Mouse (Mus musculus): ENCODE measurements at regions not wholly inside any gene's neighbourhood (a gene's known extent, or its start where the extent isn't known, plus 50 kb on each side); places are given as distances from the start of the nearest gene placed in this dataset.

DNA sequence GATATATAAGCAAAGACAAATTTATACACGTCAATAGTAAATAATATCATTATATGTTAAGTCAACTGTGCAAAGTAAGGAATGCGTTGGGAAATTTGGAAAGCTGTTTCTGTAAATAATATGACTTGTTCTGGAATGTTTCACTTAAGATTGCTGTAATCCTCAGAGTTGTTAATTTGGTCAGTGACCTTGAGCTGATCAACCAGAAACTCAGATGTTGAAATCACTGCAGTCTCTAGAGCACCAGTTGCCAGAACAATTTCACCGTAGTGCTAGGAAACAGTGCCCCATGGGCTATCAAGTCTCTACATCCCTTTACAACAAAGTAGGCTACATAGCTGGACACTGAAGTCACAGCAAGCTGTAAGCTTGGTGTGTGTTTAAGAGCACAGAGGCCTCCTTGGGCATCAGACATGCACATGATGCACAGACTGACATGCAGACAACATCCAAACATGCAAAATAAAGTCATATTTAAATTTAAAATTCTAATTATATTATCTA, 212.6 kb downstream of the Pik3r1 start:
- no peak for DNase-seq (ENCODE audit: low spot score in 2 of 2)

DNA sequence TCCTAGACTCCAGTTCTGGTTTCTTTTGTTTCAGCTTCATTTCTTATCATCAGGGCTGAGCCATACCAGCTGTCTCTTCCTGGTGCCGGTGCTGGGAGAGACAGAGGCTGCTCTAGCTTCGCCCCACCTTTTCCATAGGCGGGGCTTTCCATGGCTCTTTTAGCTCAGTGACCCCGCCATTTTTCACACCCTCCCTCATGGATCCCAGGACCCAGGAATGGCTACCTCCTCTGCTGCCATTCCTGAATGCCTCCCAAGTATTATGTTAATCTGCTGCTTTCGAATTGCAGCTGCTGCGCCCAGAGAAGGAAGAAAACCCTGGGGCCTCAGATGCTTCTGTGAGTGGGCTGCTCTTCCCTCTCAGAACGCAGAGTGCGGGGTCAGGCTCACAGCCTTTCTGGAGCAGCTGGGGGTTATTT, 214.9 kb downstream of the Pik3r1 start:
- peak in 1 of 2 experiments; percentile 20 for DNase-seq (ENCODE audit: low spot score in 2 of 2)

DNA sequence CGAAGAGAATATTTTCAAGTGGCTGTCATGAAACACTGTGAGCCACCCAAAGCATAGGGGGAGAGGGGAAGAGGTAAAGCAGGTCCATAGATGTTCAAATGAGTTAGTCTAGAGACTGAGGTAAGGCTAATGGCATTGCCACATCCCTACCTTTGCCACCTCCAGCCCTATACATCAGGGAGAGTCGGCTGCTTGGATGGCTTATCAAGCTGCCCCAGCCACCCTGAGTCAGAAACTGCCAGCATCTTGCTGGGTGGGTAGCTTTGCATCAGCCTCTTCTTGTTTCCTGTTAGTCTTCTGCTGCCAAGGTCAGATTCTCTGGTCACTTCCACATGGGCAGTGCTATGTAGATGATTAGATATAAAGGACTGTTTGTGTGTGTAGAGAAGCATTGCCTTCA, 215.6 kb downstream of the Pik3r1 start:
- no peak for DNase-seq (ENCODE audit: low spot score in 2 of 2)

- DNase-seq (ENCODE audit: low spot score in 2 of 2), result no peak
Observed at GRCm38 (mm10) chr13:101551068-101551467, 216.9 kb downstream of the Pik3r1 start.

DNA sequence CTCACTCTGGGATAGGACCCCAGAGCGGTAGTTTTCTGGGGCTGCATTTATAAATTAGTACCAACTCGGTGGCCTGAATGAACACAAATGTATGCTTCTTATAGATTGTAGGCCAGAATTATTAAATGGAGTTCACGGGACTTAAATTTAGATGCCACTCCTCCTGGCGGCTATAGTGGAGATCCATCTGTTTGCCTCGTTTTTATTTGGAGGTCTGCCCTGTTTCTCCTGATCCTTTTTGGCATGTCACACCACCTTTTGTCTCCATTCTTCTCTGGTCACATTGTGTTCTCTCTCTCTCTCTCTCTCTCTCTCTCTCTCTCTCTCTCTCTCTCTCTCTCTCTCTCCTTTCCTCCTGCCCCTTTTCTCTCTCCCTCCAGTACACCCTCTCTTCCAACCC, 217.5 kb downstream of the Pik3r1 start:
- DNase-seq (ENCODE audit: low spot score in 2 of 2), result no peak

DNA sequence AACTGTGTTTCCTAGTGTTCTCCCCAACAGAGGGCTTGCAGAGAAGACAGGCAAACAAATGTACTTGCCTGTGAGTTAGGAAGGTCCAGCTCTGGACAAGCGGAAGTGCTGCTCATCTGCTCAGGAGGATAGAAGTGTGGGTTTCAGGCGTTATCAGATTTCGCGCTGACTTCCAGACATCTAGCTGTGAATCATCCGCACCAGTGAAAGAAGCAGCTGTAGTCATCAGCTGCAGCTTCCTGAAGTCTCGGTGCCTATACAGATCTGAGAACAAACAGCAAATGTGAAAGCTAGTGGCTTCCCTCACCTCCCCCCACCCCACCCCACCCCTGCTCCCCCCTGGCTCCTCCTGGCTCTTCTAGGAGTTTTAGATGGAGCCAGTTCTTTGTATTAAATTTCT, 220.1 kb downstream of the Pik3r1 start:
- no peak for DNase-seq (ENCODE audit: low spot score in 2 of 2)

GRCm38 (mm10) chr13:101547365-101547764, 220.7 kb downstream of the Pik3r1 start:
- DNase-seq (ENCODE audit: low spot score in 2 of 2), result no peak

DNA sequence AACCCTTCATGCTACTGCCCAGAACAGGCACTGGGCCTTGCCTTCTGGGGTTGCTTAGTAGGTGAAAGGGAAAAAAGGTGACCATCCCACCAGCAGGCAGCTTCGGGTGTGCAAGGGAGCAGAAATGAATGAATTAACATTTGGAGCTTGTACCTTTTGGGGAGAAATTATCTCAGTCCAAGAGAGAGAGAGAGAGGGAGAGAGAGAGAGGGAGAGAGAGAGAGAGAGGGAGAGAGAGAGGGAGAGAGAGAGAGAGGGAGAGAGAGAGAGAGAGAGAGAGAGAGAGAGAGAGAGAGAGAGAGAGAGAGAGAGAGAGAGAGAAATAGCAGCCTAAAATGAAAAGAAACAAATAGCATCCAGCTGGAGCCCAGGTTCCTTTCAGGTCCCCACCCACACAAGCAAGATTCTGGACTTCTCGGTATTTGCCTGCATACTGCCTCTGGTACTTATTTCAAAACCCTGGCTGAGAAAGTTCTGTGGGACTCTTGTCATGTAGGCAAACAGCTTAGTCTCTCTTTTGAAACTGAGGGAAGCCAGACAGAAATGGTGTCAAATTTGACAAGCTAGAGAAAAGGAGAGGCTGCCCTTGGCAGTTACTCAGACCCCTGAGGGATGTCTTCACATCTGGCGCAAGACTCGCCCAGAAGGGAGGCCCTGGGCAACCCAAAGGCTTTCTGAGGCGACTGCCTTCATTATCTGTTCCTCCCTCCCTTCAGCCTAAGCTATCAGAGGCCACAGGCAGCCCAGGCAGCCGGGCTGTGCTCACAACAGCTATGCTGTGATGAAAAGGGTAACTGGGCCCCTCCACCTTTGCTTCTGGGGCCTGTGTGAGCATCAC, 222.5 kb downstream of the Pik3r1 start:
- DNase-seq (ENCODE audit: low spot score in 2 of 2), result peak; percentile 29 to 41

DNA sequence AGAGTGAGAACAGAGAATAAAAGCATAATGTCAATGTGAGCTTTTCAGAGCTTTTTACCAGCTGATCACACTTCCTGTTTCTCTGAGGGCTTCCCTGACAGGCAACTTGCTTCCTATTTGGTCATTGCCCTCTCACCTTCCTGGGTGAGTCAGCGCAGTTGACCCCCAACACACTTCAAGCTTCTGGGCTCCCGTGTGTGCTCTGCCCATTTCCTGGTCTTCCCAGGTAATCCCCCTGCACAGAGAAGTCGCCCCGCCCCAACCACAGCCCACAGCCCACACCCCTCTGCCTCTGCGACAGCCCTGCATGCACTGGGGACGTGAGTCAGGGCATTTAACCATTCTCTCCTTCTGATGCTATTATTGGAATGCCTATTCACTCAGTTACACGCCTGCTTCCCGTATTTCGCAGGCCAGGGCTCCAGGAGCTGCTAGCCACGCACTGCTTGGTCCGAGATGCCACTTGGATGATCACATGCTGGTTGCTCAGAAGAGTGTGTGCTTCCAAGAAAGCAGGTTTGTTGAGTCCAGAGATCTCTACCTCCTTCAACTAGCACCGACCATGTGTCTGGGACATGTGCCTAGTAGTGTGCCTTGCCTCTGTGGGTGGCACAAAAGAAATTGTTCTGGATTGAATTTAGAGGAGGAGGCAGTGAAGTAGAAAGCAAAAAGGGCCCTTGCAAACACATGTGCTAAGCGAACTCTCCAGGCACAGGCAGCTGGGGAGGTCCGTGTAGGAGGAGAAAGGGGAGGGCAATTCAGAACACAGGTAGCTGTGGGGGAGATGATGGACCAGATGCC, 227.4 kb downstream of the Pik3r1 start:
- DNase-seq (ENCODE audit: low spot score in 2 of 2), result no peak

- no peak for DNase-seq (ENCODE audit: low spot score in 2 of 2)
Observed at GRCm38 (mm10) chr13:101538110-101538509, 229.9 kb downstream of the Pik3r1 start.

- DNase-seq (ENCODE audit: low spot score in 2 of 2), result no peak
Observed at GRCm38 (mm10) chr13:101536019-101536418, 232.0 kb downstream of the Pik3r1 start.

- DNase-seq (ENCODE audit: low spot score in 2 of 2), result no peak
Observed at GRCm38 (mm10) chr13:101535331-101535866, 232.6 kb downstream of the Pik3r1 start.

DNA sequence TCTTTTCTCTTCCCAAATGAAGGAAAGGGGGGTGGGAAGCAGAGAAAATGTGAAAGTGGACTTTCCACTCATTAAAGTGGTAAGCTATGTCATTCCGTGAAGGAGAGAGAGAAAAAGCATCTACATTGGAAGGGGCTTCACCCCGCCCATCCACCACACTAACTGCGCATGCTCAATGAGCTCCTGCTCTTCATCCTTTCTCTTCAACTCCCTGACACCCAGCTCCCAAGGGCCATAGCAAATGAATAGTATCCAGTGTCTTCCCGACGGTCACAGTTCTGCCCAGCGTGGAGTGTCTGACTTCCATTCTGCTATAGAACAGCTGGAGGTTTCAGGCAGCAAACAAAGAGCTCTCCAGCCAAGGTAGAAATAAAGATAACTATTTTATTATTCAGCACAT, 233.5 kb downstream of the Pik3r1 start:
- no peak for DNase-seq (ENCODE audit: low spot score in 2 of 2)

DNA sequence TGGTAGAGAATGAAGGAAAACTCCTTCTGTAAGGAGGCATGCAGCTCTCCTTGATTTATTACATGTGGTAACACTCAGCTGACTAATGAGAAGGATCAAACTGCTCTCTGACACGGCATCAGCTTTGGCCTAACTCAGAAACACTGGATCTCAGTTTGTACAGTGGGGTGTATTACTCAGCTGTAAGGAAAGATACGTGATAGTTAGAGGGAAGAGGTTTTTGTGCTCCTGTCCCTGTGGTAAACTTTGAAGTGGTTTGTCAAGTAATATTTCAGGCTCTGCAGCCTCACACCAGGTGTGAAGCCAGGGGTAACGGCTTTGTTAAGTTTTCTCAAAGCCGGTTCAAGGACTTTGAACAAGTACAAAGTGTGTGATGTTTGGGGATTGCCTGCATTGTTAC, 235.1 kb downstream of the Pik3r1 start:
- DNase-seq (ENCODE audit: low spot score in 2 of 2), result no peak

GRCm38 (mm10) chr13:101527691-101528090, 240.3 kb downstream of the Pik3r1 start:
- DNase-seq (ENCODE audit: low spot score in 2 of 2), result no peak

GRCm38 (mm10) chr13:101524781-101525180, 243.2 kb downstream of the Pik3r1 start:
- no peak for DNase-seq (ENCODE audit: low spot score in 2 of 2)

DNA sequence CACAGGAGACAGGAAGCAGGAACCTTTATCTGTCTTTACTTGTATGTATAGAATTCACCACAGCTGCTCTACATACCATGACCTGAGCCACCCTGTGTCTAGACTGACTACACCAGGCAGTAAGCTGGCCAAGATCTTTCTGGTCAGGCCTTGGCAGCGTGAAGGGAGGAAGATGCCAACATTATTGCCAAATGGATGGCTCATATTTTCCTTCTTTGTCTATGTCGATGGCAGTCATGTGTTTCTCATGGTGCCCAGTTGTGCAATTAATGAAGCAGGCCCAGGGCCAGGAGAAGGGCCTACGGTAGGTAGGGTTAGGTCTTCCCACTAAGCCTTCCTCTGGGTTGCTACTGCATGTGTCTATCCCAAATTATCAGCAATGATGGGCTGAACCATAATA, 243.8 kb downstream of the Pik3r1 start:
- DNase-seq (ENCODE audit: low spot score in 2 of 2), result no peak

GRCm38 (mm10) chr13:101523492-101523891, 244.5 kb downstream of the Pik3r1 start:
- DNase-seq (ENCODE audit: low spot score in 2 of 2), result no peak

- DNase-seq (ENCODE audit: low spot score in 2 of 2), result no peak
Observed at GRCm38 (mm10) chr13:101522597-101522996, 245.4 kb downstream of the Pik3r1 start.

- peak in 1 of 2 experiments; percentile 19 for DNase-seq (ENCODE audit: low spot score in 2 of 2)
Observed at GRCm38 (mm10) chr13:101513354-101513753, 254.7 kb downstream of the Pik3r1 start.

GRCm38 (mm10) chr13:101509946-101510345, 258.1 kb downstream of the Pik3r1 start:
- no peak for DNase-seq (ENCODE audit: low spot score in 2 of 2)

DNA sequence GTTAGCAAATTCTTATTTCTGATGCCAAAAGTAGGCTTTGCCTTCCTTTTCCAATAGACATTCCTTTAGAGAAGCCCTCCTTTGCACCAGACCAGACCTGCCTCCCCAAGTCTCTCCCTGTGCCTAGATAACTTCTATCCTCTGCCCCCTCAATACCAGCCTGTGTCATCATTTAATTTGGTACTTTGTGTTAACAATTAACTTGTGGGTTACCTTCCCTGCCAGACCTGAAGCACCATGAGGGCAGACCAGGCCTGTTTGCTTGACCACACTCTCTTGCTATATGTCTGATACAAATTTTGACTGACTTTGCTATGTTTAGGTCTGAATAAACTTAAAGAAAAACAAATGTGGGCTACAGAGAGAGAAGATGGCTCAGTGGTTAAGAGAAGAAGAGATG, 259.7 kb downstream of the Pik3r1 start:
- no peak for DNase-seq (ENCODE audit: low spot score in 2 of 2)
